Mouse (Mus musculus) CH12.LX (cell line): ENCODE data around the gene Pias4. TPM values are rescaled to one million over a fixed set of nuclear protein-coding genes. Genes with fewer than 3 reads are reported as not detected.
"Not testable (repeated sequence)": the region's sequence is repeated elsewhere in the genome, so short reads cannot be mapped to it uniquely, and the experiment has no call there.

Source experiments
- DNase-seq: peaks from one replicate; pipeline ENCODE4 v3.0.0-alpha.2; 2013; ENCODE audit errors: extremely low read depth
- H3K27ac ChIP-seq: 2 replicates; pipeline ENCODE4 v1.5.1; 2012; ENCODE audit warnings: low read depth, mild to moderate bottlenecking, control low read depth, moderate library complexity; ENCODE audit not compliant: insufficient read depth
- H3K27me3 ChIP-seq: replicated peaks from 2 replicates; pipeline ENCODE3; 2012; ENCODE audit warnings: inconsistent platforms
- H3K36me3 ChIP-seq, 2 experiments: replicated peaks in 1 of 2; 2 replicates each; pipeline versions ENCODE3 to v1.6.1; 2012; ENCODE audit warnings: inconsistent platforms in 1 of 2, low read length in 1 of 2, mild to moderate bottlenecking in 1 of 2, mixed read lengths in 1 of 2, moderate library complexity in 1 of 2; ENCODE audit not compliant: control insufficient read depth in 1 of 2, insufficient read depth in 1 of 2
- H3K4me1 ChIP-seq, 2 experiments: 2 replicates each; pipeline ENCODE4 v1.6.1; 2012; ENCODE audit warnings: inconsistent platforms in 1 of 2, moderate library complexity in 1 of 2; ENCODE audit not compliant: insufficient read depth in 2 of 2, control insufficient read depth in 1 of 2
- H3K4me2 ChIP-seq: 2 replicates; pipeline ENCODE4 v1.6.1; 2012; ENCODE audit warnings: low read depth, mild to moderate bottlenecking, control low read depth; ENCODE audit not compliant: poor library complexity, insufficient read depth, severe bottlenecking
- H3K4me3 ChIP-seq, 3 experiments: fragments of 150-350 bp in 1 of 3; sonication (generic) in 1 of 3; replicated peaks in 1 of 3; 2 replicates each; pipeline versions ENCODE3 to v1.5.1; 2011 to 2012; ENCODE audit warnings: low read depth in 2 of 3, low read length in 2 of 3, mild to moderate bottlenecking in 2 of 3, moderate library complexity in 2 of 3, control low read depth in 1 of 3, improper control_type of control experiment in 1 of 3, inconsistent platforms in 1 of 3, mixed read lengths in 1 of 3; ENCODE audit not compliant: poor library complexity in 1 of 3
- H3K79me2 ChIP-seq: replicated peaks from 2 replicates; pipeline ENCODE4 v1.6.1; 2012; ENCODE audit warnings: mild to moderate bottlenecking, moderate library complexity; ENCODE audit not compliant: control insufficient read depth, poor library complexity, insufficient read depth, severe bottlenecking; ENCODE audit errors: extremely low read depth
- H3K9ac ChIP-seq: 2 replicates; pipeline ENCODE4 v1.6.1; 2012; ENCODE audit warnings: low read depth, mild to moderate bottlenecking, control low read depth, moderate library complexity; ENCODE audit not compliant: insufficient read depth
- H3K9me3 ChIP-seq: replicated peaks from 2 replicates; pipeline ENCODE3; 2012; ENCODE audit warnings: low read length, inconsistent platforms, mixed read lengths
- BHLHE40 ChIP-seq: IDR thresholded peaks from 2 replicates; pipeline ENCODE4 v1.6.1; 2011; ENCODE audit warnings: mild to moderate bottlenecking, low read depth, low read length, improper control_type of control experiment
- CHD1 ChIP-seq: IDR thresholded peaks from 2 replicates; pipeline ENCODE4 v1.6.1; 2012; ENCODE audit warnings: low read depth, low read length, improper control_type of control experiment, inconsistent platforms
- CHD2 ChIP-seq: IDR thresholded peaks from 2 replicates; pipeline ENCODE4 v1.6.1; 2011; ENCODE audit warnings: low read length, improper control_type of control experiment
- CTCF ChIP-seq, 2 experiments: IDR thresholded peaks in 1 of 2; conservative IDR thresholded peaks in 1 of 2; 2 replicates each; pipeline ENCODE4 v1.5.1; 2011 to 2012; ENCODE audit warnings: low read depth in 2 of 2, low read length in 2 of 2, improper control_type of control experiment in 1 of 2, inconsistent platforms in 1 of 2, mild to moderate bottlenecking in 1 of 2, moderate library complexity in 1 of 2
- ELF1 ChIP-seq: IDR thresholded peaks from 2 replicates; pipeline ENCODE4 v1.6.1; 2014; ENCODE audit warnings: low read depth, mild to moderate bottlenecking, inconsistent platforms, low read length, improper control_type of control experiment
- EP300 ChIP-seq: IDR thresholded peaks from 2 replicates; pipeline ENCODE4 v1.6.1; 2011; ENCODE audit warnings: low read length, improper control_type of control experiment
- GABPA ChIP-seq: IDR thresholded peaks from 2 replicates; pipeline ENCODE4 v1.6.1; 2012; ENCODE audit warnings: low read depth, low read length, improper control_type of control experiment, inconsistent platforms; ENCODE audit not compliant: insufficient replicate concordance
- HCFC1 ChIP-seq: IDR thresholded peaks from 2 replicates; pipeline ENCODE4 v1.6.1; 2012; ENCODE audit warnings: low read depth, mild to moderate bottlenecking, inconsistent platforms, low read length, improper control_type of control experiment
- JUN ChIP-seq: IDR thresholded peaks from 2 replicates; pipeline ENCODE4 v1.6.1; 2011; ENCODE audit warnings: low read depth, mild to moderate bottlenecking, low read length, improper control_type of control experiment, moderate library complexity; ENCODE audit not compliant: insufficient read depth
- MAX ChIP-seq: IDR thresholded peaks from 2 replicates; pipeline ENCODE4 v1.6.1; 2011; ENCODE audit warnings: low read length, improper control_type of control experiment
- MEF2A ChIP-seq: IDR thresholded peaks from 2 replicates; pipeline ENCODE4 v1.6.1; 2014; ENCODE audit warnings: low read depth, mild to moderate bottlenecking, inconsistent platforms, low read length, improper control_type of control experiment, borderline replicate concordance
- MXI1 ChIP-seq: IDR thresholded peaks from 2 replicates; pipeline ENCODE4 v1.6.1; 2011; ENCODE audit warnings: mild to moderate bottlenecking, low read depth, low read length, improper control_type of control experiment
- MYC ChIP-seq: IDR thresholded peaks from 2 replicates; pipeline ENCODE4 v1.6.1; 2011; ENCODE audit warnings: low read depth, mild to moderate bottlenecking, improper control_type of control experiment, low read length
- NRF1 ChIP-seq: IDR thresholded peaks from 2 replicates; pipeline ENCODE4 v1.6.1; 2014; ENCODE audit warnings: low read depth, mild to moderate bottlenecking, inconsistent platforms, low read length, improper control_type of control experiment, moderate library complexity
- POLR2A ChIP-seq: IDR thresholded peaks from 2 replicates; pipeline ENCODE4 v1.6.1; 2011; ENCODE audit warnings: low read depth, mild to moderate bottlenecking, improper control_type of control experiment, low read length
- POLR2AphosphoS2 ChIP-seq: IDR thresholded peaks from 2 replicates; pipeline ENCODE4 v1.6.1; 2011; ENCODE audit warnings: low read depth, low read length, improper control_type of control experiment
- RAD21 ChIP-seq: IDR thresholded peaks from 2 replicates; pipeline ENCODE4 v1.6.1; 2011; ENCODE audit warnings: low read depth, mild to moderate bottlenecking, low read length, improper control_type of control experiment, moderate library complexity
- SIN3A ChIP-seq: IDR thresholded peaks from 2 replicates; pipeline ENCODE4 v1.6.1; 2012; ENCODE audit warnings: low read length, improper control_type of control experiment, inconsistent platforms
- SMC3 ChIP-seq: IDR thresholded peaks from 2 replicates; pipeline ENCODE4 v1.6.1; 2011; ENCODE audit warnings: low read depth, low read length, improper control_type of control experiment
- TCF12 ChIP-seq: IDR thresholded peaks from 2 replicates; pipeline ENCODE4 v1.6.1; 2014; ENCODE audit warnings: low read depth, mild to moderate bottlenecking, inconsistent platforms, low read length, improper control_type of control experiment
- UBTF ChIP-seq: IDR thresholded peaks from 2 replicates; pipeline ENCODE4 v1.6.1; 2012; ENCODE audit warnings: low read depth, mild to moderate bottlenecking, inconsistent platforms, low read length, improper control_type of control experiment, moderate library complexity
- USF2 ChIP-seq: conservative IDR thresholded peaks from 2 replicates; pipeline ENCODE4 v1.6.1; 2011; ENCODE audit warnings: low read depth, low read length, improper control_type of control experiment
- ZMIZ1 ChIP-seq: IDR thresholded peaks from 2 replicates; pipeline ENCODE4 v1.6.1; 2012; ENCODE audit warnings: low read depth, mild to moderate bottlenecking, inconsistent platforms, low read length, improper control_type of control experiment
- dilution Hi-C: fragments of 300-500 bp; cut with MboI; formaldehyde crosslinking; loops from 2 replicates; pipeline ENCODE4 v1.14.3; 2020; ENCODE audit warnings: low sequenced_read_pairs; ENCODE audit not compliant: extremely low pct_unique_long_range_greater_than_20kb, extremely low pct_ligation_motif_present
- in situ Hi-C: fragments of 300-500 bp; cut with MboI; formaldehyde crosslinking; loops from 3 replicates; pipeline ENCODE4 v1.14.3; 2019; ENCODE audit warnings: low sequenced_read_pairs, low pct_ligation_motif_present, low pct_unique_long_range_greater_than_20kb, mixed read lengths
- polyA plus RNA-seq: library from polyadenylated mRNA; unstranded; fragments of >175 nt; gene quantifications from 2 replicates; pipeline ENCODE4 v1.2.1, GENCODE M21; 2012; ENCODE audit warnings: low read depth; ENCODE audit not compliant: insufficient read length
- total RNA-seq, 2 experiments: library from RNA; depleted of rRNA; stranded (reverse); fragments of 300-350 nt in 1 of 2; fragments of >200 nt in 1 of 2; gene quantifications; 2 replicates each; pipeline ENCODE4 v1.2.3; 2012 to 2014

Pias4 gene
- total and polyA plus RNA-seq, 3 experiments = 15.3 to 33.5 (median 26.6) TPM

GRCm38 (mm10) chr10:81167200-81168086 lies at the start of gene Pias4 (continued):
- peak; percentile 20; the same call in 1 of the 2 replicates for TF ChIP-seq SIN3A

- H3K4me3 ChIP-seq, H3K79me2 ChIP-seq, DNase-seq, dilution Hi-C loops, H3K27ac ChIP-seq, H3K36me3 ChIP-seq, H3K9ac ChIP-seq, in situ Hi-C loops, H3K4me2 ChIP-seq: not testable (repeated sequence)
- Histone ChIP-seq H3K27me3 (peaks cover 11% of the 10 kb centered on the region), H3K4me1 (peaks cover 0 to 13% of the 10 kb centered on the region in 2 experiments; a peak in 2 of 4 replicates), H3K9me3 (peaks cover 13% of the 10 kb centered on the region)
- TF ChIP-seq RAD21 = peak; percentile 20
- peak; percentile 38 for TF ChIP-seq SMC3
- TF ChIP-seq CTCF (conservative IDR thresholded peaks at IDR 0.05 in 1 of 2, IDR thresholded peaks at IDR 0.05 in 1 of 2; ENCODE audit: low read depth in 2 of 2, low read length in 2 of 2) = peak in 1 of 2 experiments; percentile 59; a peak in 2 of 4 replicates
Measured at GRCm38 (mm10) chr10:81217267-81217666, 49.5 kb upstream of the Pias4 start.

GRCm38 (mm10) chr10:81216810-81217209 lies 49.1 kb upstream of the Pias4 start:
- Histone ChIP-seq H3K27me3 (peaks cover 11% of the 10 kb centered on the region), H3K4me2 (no peak overlapping the region), H3K79me2 (no peaks in the 10 kb centered on the region), H3K4me3 (no peak overlapping the region), H3K36me3 (no peaks in the 10 kb centered on the region), H3K9ac (no peak overlapping the region), H3K9me3 (peaks cover 13% of the 10 kb centered on the region), H3K27ac (no peak overlapping the region), H3K4me1 (peaks cover 0 to 11% of the 10 kb centered on the region in 2 experiments; a peak in 2 of 4 replicates)
- in situ Hi-C loops (no loop called here), dilution Hi-C loops (no loop called here)
- TF ChIP-seq BHLHE40 = no peak
- DNase-seq = no peak

- H3K9me3 ChIP-seq = peaks cover 13% of the 10 kb centered on the region
- H3K4me2 ChIP-seq = no peak overlapping the region
- DNase-seq = no peak
- no peak overlapping the region for H3K4me3 ChIP-seq
- H3K27me3 ChIP-seq = peaks cover 13% of the 10 kb centered on the region
- peaks cover 0 to 6% of the 10 kb centered on the region in 2 experiments; a peak in 2 of 4 replicates for H3K4me1 ChIP-seq
- H3K27ac ChIP-seq = no peak overlapping the region
- H3K9ac ChIP-seq = no peak overlapping the region
- H3K79me2 ChIP-seq = no peaks in the 10 kb centered on the region
- dilution Hi-C loops (no loop called here), in situ Hi-C loops (no loop called here)
- TF ChIP-seq UBTF (no peak), EP300 (no peak), GABPA (no peak), MXI1 (no peak), USF2 (no peak), MAX (no peak), POLR2A (no peak), CHD1 (no peak), MYC (no peak), HCFC1 (no peak), CHD2 (no peak), POLR2AphosphoS2 (no peak), TCF12 (no peak), ELF1 (no peak), MEF2A (no peak), JUN (no peak), BHLHE40 (no peak), NRF1 (no peak), ZMIZ1 (no peak)
- TF ChIP-seq, all 38 proteins: peak for 0
- H3K36me3 ChIP-seq = no peaks in the 10 kb centered on the region
Measured at GRCm38 (mm10) chr10:81216260-81216659, 48.5 kb upstream of the Pias4 start.
